Mouse (Mus musculus) liver, embryonic 14.5 days (tissue): ENCODE data around the gene Zbtb22. TPM values are rescaled to one million over a fixed set of nuclear protein-coding genes. Genes with fewer than 3 reads are reported as not detected.

Experiments used
- ATAC-seq: fragments of 200-750 bp; cut with Nextera tagmentation; 2 replicates; pipeline ENCODE4 v1.8.0; 2017; ENCODE audit warnings: moderate number of reproducible peaks, mild to moderate bottlenecking, moderate library complexity; ENCODE audit not compliant: insufficient read depth
- DNase-seq, 3 experiments: peaks; one replicate each; pipeline ENCODE4 v3.0.0-alpha.2; 2012 to 2013; ENCODE audit warnings: low read depth in 3 of 3, low spot score in 3 of 3
- H3K27ac ChIP-seq: fragments of 300-500 bp; sonication (generic); 2 replicates; pipeline ENCODE4 v1.5.1; 2014; ENCODE audit warnings: moderate library complexity, mild to moderate bottlenecking, control low read depth, inconsistent platforms
- H3K27me3 ChIP-seq: fragments of 300-500 bp; sonication (generic); 2 replicates; pipeline ENCODE4 v1.6.1; 2014; ENCODE audit warnings: mild to moderate bottlenecking, low read length, moderate library complexity; ENCODE audit not compliant: control insufficient read depth, insufficient read depth
- H3K36me3 ChIP-seq: fragments of 300-500 bp; sonication (generic); replicated peaks from 2 replicates; pipeline ENCODE4 v1.6.1; 2014; ENCODE audit warnings: low read depth; ENCODE audit not compliant: control insufficient read depth, insufficient read depth
- H3K4me1 ChIP-seq, 2 experiments: fragments of 200-500 bp in 1 of 2; fragments of 300-500 bp in 1 of 2; sonication (generic) in 1 of 2; replicated peaks; 2 replicates each; pipeline ENCODE4 v1.6.1; 2012 to 2014; ENCODE audit warnings: antibody characterized with exemption in 1 of 2, inconsistent platforms in 1 of 2, low read length in 1 of 2; ENCODE audit not compliant: control insufficient read depth in 2 of 2, insufficient read depth in 2 of 2
- H3K4me2 ChIP-seq: fragments of 300-500 bp; sonication (generic); 2 replicates; pipeline ENCODE4 v1.6.1; 2014; ENCODE audit warnings: low read depth, mild to moderate bottlenecking, control low read depth, moderate library complexity
- H3K4me3 ChIP-seq, 2 experiments: fragments of 200-500 bp in 1 of 2; fragments of 300-500 bp in 1 of 2; sonication (generic) in 1 of 2; 2 replicates each; pipeline ENCODE4 v1.5.1; 2012 to 2014; ENCODE audit warnings: low read depth in 2 of 2, low read length in 2 of 2, mild to moderate bottlenecking in 2 of 2, control low read depth in 1 of 2, inconsistent platforms in 1 of 2, moderate library complexity in 1 of 2; ENCODE audit not compliant: insufficient read depth in 1 of 2
- H3K9ac ChIP-seq: fragments of 300-500 bp; sonication (generic); replicated peaks from 2 replicates; pipeline ENCODE4 v1.6.1; 2014; ENCODE audit warnings: mild to moderate bottlenecking, control low read depth, moderate library complexity
- H3K9me3 ChIP-seq: fragments of 300-500 bp; sonication (generic); 2 replicates; pipeline ENCODE4 v1.6.1; 2016; ENCODE audit warnings: low read length, mixed read lengths; ENCODE audit not compliant: control insufficient read depth
- CTCF ChIP-seq: IDR thresholded peaks from 2 replicates; pipeline ENCODE4 v1.5.1; 2016; ENCODE audit warnings: antibody characterized with exemption, low read depth, control low read depth
- EP300 ChIP-seq: IDR thresholded peaks from 2 replicates; pipeline ENCODE4 v1.6.1; 2016; ENCODE audit warnings: antibody characterized with exemption, low read depth
- WGBS: fragments of 180-500 bp; shearing (Covaris S2); extraction: QIAGEN DNeasy Blood & Tissue Kit; methylation state at CpG from one replicate; pipeline ENCODE4 v1.1.7; 2014; ENCODE audit not compliant: insufficient replicate concordance; 5-methylcytosine and 5-hydroxymethylcytosine counted together
- polyA plus RNA-seq, 2 experiments: library from polyadenylated mRNA; depleted of rRNA in 1 of 2; stranded (reverse) in 1 of 2; unstranded in 1 of 2; fragments of >200 nt; fragmentation: Nextera tagmentation in 1 of 2; extraction: Ambion mirVana in 1 of 2; gene quantifications; 2 replicates each; pipeline versions ENCODE4 v1.2.1 to v1.2.3; 2012 to 2014

Gene Zbtb22
- polyA plus RNA-seq, 2 experiments = 4.8 to 12.1 TPM

DNA sequence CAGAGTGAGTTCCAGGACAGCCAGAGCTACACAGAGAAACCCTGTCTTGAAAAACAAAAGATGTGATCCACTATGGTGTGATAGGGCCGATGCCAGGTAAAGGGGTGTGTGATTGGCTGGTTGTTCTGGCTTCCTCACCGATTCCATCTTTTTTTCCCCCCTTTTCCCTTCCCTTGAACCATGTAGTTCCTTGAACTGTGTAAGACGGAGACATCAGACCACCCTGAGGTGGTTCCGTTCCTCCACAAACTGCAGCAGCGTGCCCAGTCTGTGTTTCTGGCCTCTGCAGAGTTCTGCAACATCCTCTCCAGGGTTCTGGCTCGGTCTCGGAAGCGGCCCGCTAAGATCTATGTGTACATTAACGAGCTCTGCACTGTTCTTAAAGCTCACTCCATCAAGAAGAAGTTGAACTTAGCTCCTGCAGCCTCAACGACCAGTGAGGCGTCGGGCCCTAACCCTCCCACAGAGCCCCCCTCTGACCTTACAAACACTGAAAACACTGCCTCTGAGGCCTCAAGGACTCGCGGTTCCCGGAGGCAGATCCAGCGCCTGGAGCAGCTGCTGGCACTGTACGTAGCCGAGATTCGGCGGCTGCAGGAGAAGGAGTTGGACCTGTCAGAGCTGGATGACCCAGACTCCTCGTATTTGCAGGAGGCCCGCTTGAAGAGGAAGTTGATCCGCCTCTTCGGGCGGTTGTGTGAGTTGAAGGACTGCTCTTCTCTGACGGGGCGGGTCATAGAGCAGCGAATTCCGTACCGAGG, 4.5 kb upstream of the Zbtb22 start:
- Histone ChIP-seq H3K4me1 (peaks cover 11 to 18% of the 10 kb centered on the region in 2 experiments), H3K27me3 (no peaks in the 10 kb centered on the region), H3K9ac (no peak overlapping the region), H3K36me3 (peaks cover 27% of the 10 kb centered on the region), H3K4me3 (no peak overlapping the region), H3K4me2 (no peak overlapping the region), H3K9me3 (no peaks in the 10 kb centered on the region), H3K27ac (no peak overlapping the region)
- ATAC-seq = no peak
- TF ChIP-seq CTCF (no peak), EP300 (no peak)
- DNase-seq = no peak
- 88% methylated on average over 31 of the region's 31 CpGs for WGBS

GRCm38 (mm10) chr17:33911813-33912414, 3.8 kb upstream of the Zbtb22 start:
- no peak for TF ChIP-seq CTCF
- TF ChIP-seq EP300 = no peak
- ATAC-seq (no peak), DNase-seq (no peak)
- H3K27ac ChIP-seq = no peak overlapping the region
- 88% methylated on average over 28 of the region's 28 CpGs for WGBS
- no peak overlapping the region for H3K4me2 ChIP-seq
- peaks cover 11 to 18% of the 10 kb centered on the region in 2 experiments for H3K4me1 ChIP-seq
- no peaks in the 10 kb centered on the region for H3K9me3 ChIP-seq
- no peaks in the 10 kb centered on the region for H3K27me3 ChIP-seq
- no peak overlapping the region for H3K4me3 ChIP-seq
- H3K36me3 ChIP-seq = peaks cover 28% of the 10 kb centered on the region
- H3K9ac ChIP-seq = no peak overlapping the region

- no peak overlapping the region for H3K4me3 ChIP-seq
- H3K27ac ChIP-seq = no peak overlapping the region
- H3K36me3 ChIP-seq = peaks cover 34% of the 10 kb centered on the region
- H3K27me3 ChIP-seq = no peaks in the 10 kb centered on the region
- H3K4me2 ChIP-seq = no peak overlapping the region
- DNase-seq (no peak), ATAC-seq (no peak)
- WGBS = 79% methylated on average over 10 of the region's 10 CpGs
- peaks cover 5% of the 10 kb centered on the region for H3K9me3 ChIP-seq
- H3K4me1 ChIP-seq = peaks cover 8 to 11% of the 10 kb centered on the region in 2 experiments
- no peak for TF ChIP-seq EP300
- no peak for TF ChIP-seq CTCF
- H3K9ac ChIP-seq = no peak overlapping the region
Measured at GRCm38 (mm10) chr17:33913264-33913663, 2.4 kb upstream of the Zbtb22 start.

GRCm38 (mm10) chr17:33913905-33914304, 1.8 kb upstream of the Zbtb22 start:
- DNase-seq (no peak), ATAC-seq (no peak)
- Histone ChIP-seq H3K27ac (no peak overlapping the region), H3K4me3 (no peak overlapping the region), H3K36me3 (peaks cover 34% of the 10 kb centered on the region), H3K9me3 (peaks cover 5% of the 10 kb centered on the region), H3K4me2 (no peak overlapping the region), H3K4me1 (peaks cover 13% of the 10 kb centered on the region in 2 experiments), H3K9ac (no peak overlapping the region), H3K27me3 (no peaks in the 10 kb centered on the region)
- WGBS = 89% methylated on average over 8 of the region's 8 CpGs
- no peak for TF ChIP-seq CTCF
- TF ChIP-seq EP300 = no peak

GRCm38 (mm10) chr17:33914969-33915391, 724 bp upstream of the Zbtb22 start:
- peak overlapping the region; percentile 1 to 71; a peak in 3 of 4 replicates for H3K4me3 ChIP-seq
- DNase-seq (no peak), ATAC-seq (no peak)
- TF ChIP-seq CTCF = peak; percentile 65
- no peak for TF ChIP-seq EP300
- peaks cover 5% of the 10 kb centered on the region for H3K9me3 ChIP-seq
- H3K9ac ChIP-seq = no peak overlapping the region; the same call in 1 of the 2 replicates
- H3K27ac ChIP-seq = peak overlapping the region; percentile 71
- H3K4me1 ChIP-seq = peaks cover 15 to 16% of the 10 kb centered on the region in 2 experiments
- 65% methylated on average over 13 of the region's 13 CpGs for WGBS
- H3K4me2 ChIP-seq = peak overlapping the region; percentile 75
- peaks cover 34% of the 10 kb centered on the region for H3K36me3 ChIP-seq
- H3K27me3 ChIP-seq = no peaks in the 10 kb centered on the region
